Mouse (Mus musculus) spleen, postnatal 14 days (tissue): Measurements from ENCODE around the gene Dnajc1.
A peak's percentile ranks its signal among the peaks of the same experiment; 100 is the strongest.

ENCODE experiments used
- DNase-seq, 2 experiments: peaks; one replicate each; pipeline ENCODE4 v3.0.0; 2021 to 2022; ENCODE audit warnings: low spot score in 2 of 2

The Dnajc1 gene

GRCm38 (mm10) chr2:18392331-18393021 is at the start of gene Dnajc1:
TSS of gene Dnajc1 (minus strand) at chr2:18392830.
- peak; percentile 65 to 77 for DNase-seq

GRCm38 (mm10) chr2:18441871-18442270 is 49.2 kb upstream of the Dnajc1 start:
- DNase-seq, result no peak

- DNase-seq, result no peak
Observed at GRCm38 (mm10) chr2:18415242-18415641, 22.6 kb upstream of the Dnajc1 start.

- DNase-seq, result no peak
Observed at GRCm38 (mm10) chr2:18403679-18404078, 11.0 kb upstream of the Dnajc1 start.

- DNase-seq, result no peak
Observed at GRCm38 (mm10) chr2:18401771-18402170, 9.1 kb upstream of the Dnajc1 start.

GRCm38 (mm10) chr2:18393022-18393519 is 441 bp upstream of the Dnajc1 start:
- no peak for DNase-seq

GRCm38 (mm10) chr2:18391861-18392260 is 769 bp downstream of the Dnajc1 start:
- no peak for DNase-seq

GRCm38 (mm10) chr2:18389631-18390030 is 3.0 kb downstream of the Dnajc1 start:
- DNase-seq, result no peak

- no peak for DNase-seq
Observed at GRCm38 (mm10) chr2:18381662-18382061, 11.0 kb downstream of the Dnajc1 start.

GRCm38 (mm10) chr2:18372400-18373182 is 20.0 kb downstream of the Dnajc1 start:
- no peak for DNase-seq

- no peak for DNase-seq
Observed at GRCm38 (mm10) chr2:18370794-18371498, 21.7 kb downstream of the Dnajc1 start.

GRCm38 (mm10) chr2:18364402-18364801 is 28.2 kb downstream of the Dnajc1 start:
- DNase-seq, result no peak

- no peak for DNase-seq
Observed at GRCm38 (mm10) chr2:18355293-18355692, 37.3 kb downstream of the Dnajc1 start.

GRCm38 (mm10) chr2:18352620-18353019 is 40.0 kb downstream of the Dnajc1 start:
- DNase-seq, result no peak

- no peak for DNase-seq
Observed at GRCm38 (mm10) chr2:18343464-18343863, 49.2 kb downstream of the Dnajc1 start.

- no peak for DNase-seq
Observed at GRCm38 (mm10) chr2:18318671-18319070, 74.0 kb downstream of the Dnajc1 start.

GRCm38 (mm10) chr2:18317503-18318281 is 74.9 kb downstream of the Dnajc1 start:
- no peak for DNase-seq

GRCm38 (mm10) chr2:18316909-18317308 is 75.7 kb downstream of the Dnajc1 start:
- no peak for DNase-seq

GRCm38 (mm10) chr2:18310261-18311104 is 82.1 kb downstream of the Dnajc1 start:
- no peak for DNase-seq

- no peak for DNase-seq
Observed at GRCm38 (mm10) chr2:18307440-18308305, 85.0 kb downstream of the Dnajc1 start.
